Mouse (Mus musculus) neural tube, embryonic 12.5 days (tissue): ENCODE data around the gene Rufy2. TPM values are rescaled to one million over a fixed set of nuclear protein-coding genes. Genes with fewer than 3 reads are reported as not detected.

Experiments used
- ATAC-seq: fragments of 200-750 bp; cut with Nextera tagmentation; 2 replicates; pipeline ENCODE4 v1.8.0; 2017; ENCODE audit warnings: low read depth, mild to moderate bottlenecking, moderate TSS enrichment, moderate library complexity; ENCODE audit not compliant: low FRiP score
- H3K27ac ChIP-seq: fragments of 300-500 bp; sonication (generic); 2 replicates; pipeline ENCODE4 v1.5.1; 2016
- H3K27me3 ChIP-seq: fragments of 300-500 bp; sonication (generic); replicated peaks from 2 replicates; pipeline ENCODE4 v1.6.1; 2016; ENCODE audit warnings: mild to moderate bottlenecking
- H3K36me3 ChIP-seq: fragments of 300-500 bp; sonication (generic); 2 replicates; pipeline ENCODE4 v1.6.1; 2016; ENCODE audit warnings: mild to moderate bottlenecking
- H3K4me1 ChIP-seq: fragments of 300-500 bp; sonication (generic); 2 replicates; pipeline ENCODE4 v1.6.1; 2016
- H3K4me2 ChIP-seq: fragments of 300-500 bp; sonication (generic); replicated peaks from 2 replicates; pipeline ENCODE4 v1.6.1; 2016; ENCODE audit warnings: mild to moderate bottlenecking
- H3K4me3 ChIP-seq: fragments of 300-500 bp; sonication (generic); 2 replicates; pipeline ENCODE4 v1.5.1; 2016
- H3K9ac ChIP-seq: fragments of 300-500 bp; sonication (generic); 2 replicates; pipeline ENCODE4 v1.6.1; 2016; ENCODE audit warnings: mild to moderate bottlenecking
- H3K9me3 ChIP-seq: fragments of 300-500 bp; sonication (generic); 2 replicates; pipeline ENCODE4 v1.6.1; 2016; ENCODE audit warnings: mild to moderate bottlenecking
- WGBS: fragments of 180-500 bp; shearing (Covaris S2); methylation state at CpG from one replicate; pipeline ENCODE4 v1.1.7; 2016; 5-methylcytosine and 5-hydroxymethylcytosine counted together
- polyA plus RNA-seq: library from polyadenylated mRNA; unstranded; fragments of >200 nt; fragmentation: Nextera tagmentation; extraction: Ambion mirVana; gene quantifications from 2 replicates; pipeline ENCODE4 v1.2.1, GENCODE M21; 2016

The Rufy2 gene
- polyA plus RNA-seq, 1 experiment from 2014 or later = 39.1 TPM

GRCm38 (mm10) chr10:63022541-63023120 lies 42.6 kb downstream of the Rufy2 start:
- Histone ChIP-seq H3K4me1 (peaks cover 41% of the 10 kb centered on the region), H3K27ac (peak overlapping the region; percentile 99), H3K36me3 (peaks cover 4% of the 10 kb centered on the region; the same call in 1 of the 2 replicates), H3K9me3 (no peaks in the 10 kb centered on the region), H3K9ac (peak overlapping the region; percentile 99), H3K27me3 (no peaks in the 10 kb centered on the region), H3K4me2 (peak overlapping the region; percentile 76), H3K4me3 (peak overlapping the region; percentile 95)
- ATAC-seq = no peak
- WGBS = under 1% methylated on average over 27 of the region's 27 CpGs

DNA sequence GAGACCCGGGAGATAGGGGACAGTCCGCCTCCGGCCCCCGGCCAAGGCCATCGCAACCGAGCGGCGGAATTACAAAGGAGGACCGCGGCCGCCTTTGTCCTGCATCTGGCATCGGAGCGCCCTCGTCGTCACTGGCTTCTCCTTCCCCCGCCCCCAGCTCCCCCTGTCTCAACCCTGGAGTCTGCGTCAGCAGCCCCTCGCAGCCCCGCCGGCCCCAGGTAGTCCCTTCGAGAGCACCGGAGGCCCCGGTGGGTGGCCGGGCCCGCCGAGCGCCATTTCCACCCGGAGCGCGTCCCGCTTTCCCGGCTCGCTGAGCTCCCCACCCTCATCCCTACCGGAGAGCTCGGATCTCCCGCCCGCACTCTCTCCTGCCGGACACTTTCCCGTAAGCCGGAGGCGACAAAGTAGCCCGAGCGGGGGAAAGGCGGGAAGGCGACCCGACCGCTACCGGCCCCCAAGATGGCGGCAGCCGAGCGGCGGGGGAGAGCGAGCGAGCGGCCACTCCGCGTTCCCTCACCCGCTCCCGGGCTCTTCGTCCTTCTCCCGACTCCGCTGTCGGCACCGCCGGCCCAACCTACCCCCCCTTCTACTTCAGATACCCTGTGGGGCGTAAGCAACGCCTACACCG lies 43.2 kb downstream of the Rufy2 start:
- H3K9ac ChIP-seq = peak overlapping the region; percentile 99
- H3K4me3 ChIP-seq = peak overlapping the region; percentile 95
- under 1% methylated on average over 68 of the region's 68 CpGs for WGBS
- peak; percentile 27 for ATAC-seq
- H3K36me3 ChIP-seq = no peaks in the 10 kb centered on the region
- no peaks in the 10 kb centered on the region for H3K9me3 ChIP-seq
- H3K4me1 ChIP-seq = peaks cover 43% of the 10 kb centered on the region
- H3K4me2 ChIP-seq = peak overlapping the region; percentile 76
- H3K27me3 ChIP-seq = no peaks in the 10 kb centered on the region
- H3K27ac ChIP-seq = peak overlapping the region; percentile 99

GRCm38 (mm10) chr10:63023749-63024579 lies 43.9 kb downstream of the Rufy2 start, which contains the start of the genes Hnrnph3 and Pbld2:
Gene Hnrnph3 (minus strand): TSS chr10:63024217.
Gene Pbld2 (plus strand): TSS chr10:63024315.
- Histone ChIP-seq H3K36me3 (no peaks in the 10 kb centered on the region), H3K4me3 (peak within 1 kb of the TSS; percentile 95), H3K9me3 (no peaks in the 10 kb centered on the region), H3K27ac (peak within 1 kb of the TSS; percentile 99), H3K4me2 (peak within 1 kb of the TSS; percentile 76), H3K27me3 (no peaks in the 10 kb centered on the region), H3K4me1 (peaks cover 50% of the 10 kb centered on the region), H3K9ac (peak within 1 kb of the TSS; percentile 99)
- WGBS = under 1% methylated on average over 56 of the region's 69 CpGs
- peak; percentile 91 for ATAC-seq

- Histone ChIP-seq H3K4me1 (peaks cover 48% of the 10 kb centered on the region), H3K27ac (peak overlapping the region; percentile 99), H3K4me2 (peak overlapping the region; percentile 76), H3K4me3 (peak overlapping the region; percentile 95), H3K36me3 (no peaks in the 10 kb centered on the region), H3K27me3 (no peaks in the 10 kb centered on the region), H3K9me3 (no peaks in the 10 kb centered on the region), H3K9ac (peak overlapping the region; percentile 99)
- ATAC-seq = peak; percentile 48
- under 1% methylated on average over 8 of the region's 8 CpGs for WGBS
Observed at GRCm38 (mm10) chr10:63024580-63024910, 44.5 kb downstream of the Rufy2 start.

DNA sequence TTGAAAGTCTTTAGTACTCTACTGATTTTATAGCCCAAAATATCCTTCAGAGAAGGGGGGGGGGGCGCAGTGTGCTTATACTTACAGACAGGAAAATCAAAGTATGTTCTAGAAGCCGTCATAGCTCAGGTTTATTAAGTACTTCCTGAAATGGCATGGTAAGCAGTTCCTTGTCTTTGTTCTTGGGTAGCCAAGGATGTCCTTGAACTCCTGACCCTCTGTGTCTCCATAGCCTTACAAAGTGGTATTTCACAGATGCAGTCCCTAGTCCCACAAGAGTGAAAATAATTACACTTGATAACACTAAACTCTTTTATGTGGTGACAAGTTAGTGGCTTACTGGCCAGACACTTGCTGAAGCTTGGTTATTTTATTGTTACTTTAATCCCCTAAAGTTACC lies 45.0 kb downstream of the Rufy2 start:
- Histone ChIP-seq H3K27ac (peak overlapping the region; percentile 99), H3K36me3 (no peaks in the 10 kb centered on the region), H3K4me3 (peak overlapping the region; percentile 95; the same call in 1 of the 2 replicates), H3K27me3 (no peaks in the 10 kb centered on the region), H3K9me3 (no peaks in the 10 kb centered on the region), H3K9ac (peak overlapping the region; percentile 99; the same call in 1 of the 2 replicates), H3K4me2 (peak overlapping the region; percentile 76), H3K4me1 (peaks cover 48% of the 10 kb centered on the region)
- WGBS = 33% methylated on average over 2 of the region's 2 CpGs
- ATAC-seq = no peak

DNA sequence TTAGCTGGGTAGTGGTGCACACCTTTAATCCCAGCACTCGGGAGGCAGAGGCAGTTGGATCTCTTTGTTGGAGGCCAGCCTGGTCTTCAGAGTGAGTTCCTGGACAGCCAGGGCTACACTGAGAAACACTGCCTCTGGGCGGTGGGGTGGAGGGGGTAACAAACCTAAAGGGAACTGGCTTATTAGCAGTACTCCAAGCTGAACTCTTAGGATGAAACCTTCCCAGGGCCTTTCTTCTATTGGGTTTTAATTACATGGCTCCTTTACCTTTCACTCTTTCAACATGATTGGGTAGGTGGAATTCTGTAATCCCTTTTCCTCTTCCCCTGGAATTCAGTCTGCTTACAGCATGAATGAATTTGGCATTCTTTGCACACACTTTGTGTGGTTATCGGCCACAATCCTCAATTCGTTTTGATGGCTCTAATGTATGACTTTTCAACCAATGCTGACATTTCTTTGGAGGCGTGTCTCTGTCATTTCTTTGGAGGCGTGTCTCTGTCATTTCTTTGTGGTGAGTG lies 45.5 kb downstream of the Rufy2 start:
- Histone ChIP-seq H3K4me3 (peak overlapping the region; percentile 9; the same call in 1 of the 2 replicates), H3K9ac (0 out of 2 replicates have a peak overlapping the region, but pooled peaks have one; percentile 7), H3K4me2 (peak overlapping the region; percentile 76), H3K27me3 (no peaks in the 10 kb centered on the region), H3K27ac (peak overlapping the region; percentile 99), H3K9me3 (no peaks in the 10 kb centered on the region), H3K36me3 (no peaks in the 10 kb centered on the region), H3K4me1 (peaks cover 43% of the 10 kb centered on the region)
- no peak for ATAC-seq
- 16% methylated on average over 6 of the region's 6 CpGs for WGBS

DNA sequence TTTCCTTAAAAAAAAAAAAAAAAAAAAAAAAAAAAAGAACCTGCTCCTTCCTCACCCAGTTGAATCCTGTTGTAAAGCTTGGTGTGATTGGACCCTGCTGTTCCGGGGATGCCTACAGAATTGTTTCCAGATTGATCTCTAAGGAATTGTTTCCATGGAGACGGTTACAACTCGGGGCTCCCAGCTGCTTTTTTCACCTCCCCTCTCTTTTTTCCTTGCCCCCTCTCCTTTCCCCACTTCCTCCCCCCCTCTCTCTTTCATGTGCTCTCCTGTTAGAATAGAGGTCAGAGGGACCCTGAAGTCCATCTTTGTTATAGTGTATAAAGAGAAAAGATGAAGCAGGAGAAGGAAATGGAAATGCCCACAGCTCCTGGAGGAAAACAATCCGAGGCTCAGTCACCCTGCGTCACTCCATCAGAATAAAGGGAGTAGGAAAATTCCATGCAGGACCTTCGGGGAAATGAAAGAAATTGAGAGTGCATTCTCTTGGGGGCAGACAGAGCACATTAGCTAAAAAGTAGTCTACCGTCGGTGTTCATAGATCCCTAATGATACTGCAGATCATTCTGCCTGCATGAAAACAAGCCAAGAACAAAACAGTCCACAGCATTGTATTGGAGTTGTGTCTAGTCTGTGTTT lies 46.3 kb downstream of the Rufy2 start:
- H3K27me3 ChIP-seq = no peaks in the 10 kb centered on the region
- no peaks in the 10 kb centered on the region for H3K9me3 ChIP-seq
- H3K4me2 ChIP-seq = peak overlapping the region; percentile 43
- no peak overlapping the region for H3K4me3 ChIP-seq
- peak; percentile 5; the same call in 1 of the 2 replicates for ATAC-seq
- H3K9ac ChIP-seq = peak overlapping the region; percentile 26
- no peaks in the 10 kb centered on the region for H3K36me3 ChIP-seq
- 8% methylated on average over 8 of the region's 8 CpGs for WGBS
- H3K27ac ChIP-seq = peak overlapping the region; percentile 82
- peaks cover 37% of the 10 kb centered on the region for H3K4me1 ChIP-seq

- peaks cover 33% of the 10 kb centered on the region for H3K4me1 ChIP-seq
Observed at GRCm38 (mm10) chr10:63026795-63027160, 46.8 kb downstream of the Rufy2 start.

GRCm38 (mm10) chr10:63027376-63028161 lies 47.5 kb downstream of the Rufy2 start:
- Histone ChIP-seq H3K9ac (no peak overlapping the region), H3K4me2 (0 out of 2 replicates have a peak overlapping the region, but pooled peaks have one; percentile 43), H3K27ac (peak overlapping the region; percentile 82; the same call in 1 of the 2 replicates), H3K36me3 (no peaks in the 10 kb centered on the region), H3K4me1 (peaks cover 30% of the 10 kb centered on the region), H3K4me3 (no peak overlapping the region), H3K27me3 (no peaks in the 10 kb centered on the region), H3K9me3 (no peaks in the 10 kb centered on the region)
- 88% methylated on average over 10 of the region's 10 CpGs for WGBS
- no peak for ATAC-seq

More at GRCm38 (mm10) chr10:63026795-63027160, 46.8 kb downstream of the Rufy2 start:
- no peaks in the 10 kb centered on the region for H3K9me3 ChIP-seq
- H3K4me2 ChIP-seq = peak overlapping the region; percentile 43
- no peak for ATAC-seq
- H3K36me3 ChIP-seq = no peaks in the 10 kb centered on the region
- no peaks in the 10 kb centered on the region for H3K27me3 ChIP-seq
- H3K27ac ChIP-seq = peak overlapping the region; percentile 82
- 51% methylated on average over 6 of the region's 6 CpGs for WGBS
- 0 out of 2 replicates have a peak overlapping the region, but pooled peaks have one; percentile 26 for H3K9ac ChIP-seq
- H3K4me3 ChIP-seq = no peak overlapping the region

GRCm38 (mm10) chr10:63028396-63028795 lies 48.4 kb downstream of the Rufy2 start:
- H3K4me1 ChIP-seq = peaks cover 30% of the 10 kb centered on the region
- no peak overlapping the region for H3K4me3 ChIP-seq
- no peak overlapping the region for H3K4me2 ChIP-seq
- no peaks in the 10 kb centered on the region for H3K36me3 ChIP-seq
- no peaks in the 10 kb centered on the region for H3K9me3 ChIP-seq
- H3K27ac ChIP-seq = 0 out of 2 replicates have a peak overlapping the region, but pooled peaks have one; percentile 2
- H3K27me3 ChIP-seq = no peaks in the 10 kb centered on the region
- 60% methylated on average over 4 of the region's 4 CpGs for WGBS
- no peak for ATAC-seq
- no peak overlapping the region for H3K9ac ChIP-seq

DNA sequence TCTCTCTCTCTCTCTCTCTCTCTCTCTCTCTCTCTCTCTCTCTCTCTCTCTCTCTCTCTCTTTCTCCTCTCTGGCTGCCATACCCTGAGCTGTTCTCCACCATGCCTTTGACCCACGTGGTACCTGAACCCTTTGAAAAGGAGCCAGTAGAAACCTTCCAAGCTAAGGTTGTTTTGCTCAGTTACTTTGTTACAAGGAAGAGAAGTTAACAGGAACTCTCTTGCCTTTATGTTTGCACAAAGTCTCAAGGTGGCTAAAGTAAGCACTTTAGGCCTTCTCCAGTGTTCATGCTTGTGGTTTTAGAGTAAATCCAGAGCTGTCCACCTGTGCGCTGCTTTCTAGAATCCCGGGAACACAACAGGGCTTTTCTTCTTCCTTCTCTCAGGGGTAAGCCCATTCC lies 52.2 kb downstream of the Rufy2 start:
- ATAC-seq = no peak
- H3K4me3 ChIP-seq = no peak overlapping the region
- H3K36me3 ChIP-seq = no peaks in the 10 kb centered on the region
- H3K9me3 ChIP-seq = no peaks in the 10 kb centered on the region
- WGBS = 84% methylated on average over 3 of the region's 3 CpGs
- peaks cover 9% of the 10 kb centered on the region; the same call in 1 of the 2 replicates for H3K4me1 ChIP-seq
- H3K4me2 ChIP-seq = no peak overlapping the region
- no peak overlapping the region for H3K27ac ChIP-seq
- H3K9ac ChIP-seq = no peak overlapping the region
- H3K27me3 ChIP-seq = no peaks in the 10 kb centered on the region
